Mouse (Mus musculus) liver, embryonic 15.5 days (tissue): ENCODE results near the gene Incenp. TPM values are rescaled to one million over a fixed set of nuclear protein-coding genes. Genes with fewer than 3 reads are reported as not detected.

Experiments used
- microRNA-seq: library from miRNA; unstranded; fragments of <30 nt; microRNA quantifications from one replicate; pipeline ENCODE4, GENCODE M21; 2016
- polyA plus RNA-seq: library from polyadenylated mRNA; unstranded; fragments of >200 nt; fragmentation: Nextera tagmentation; extraction: Ambion mirVana; gene quantifications from 2 replicates; pipeline ENCODE4 v1.2.1, GENCODE M21; 2015

Gene Incenp
- polyA plus RNA-seq, 1 experiment from 2014 or later = 95.5 TPM

Small RNA genes within 50 kb of the gene (microRNA-seq; reads per million reads assigned to microRNA genes)
- gene Gm22369 (not detected), gene Gm24484 (not detected)

Other genes starting within 250 kb of the Incenp start
- not detected in 2 replicates for gene Scgb2a2, start 52.0 kb downstream of the Incenp start, polyA plus RNA-seq
- gene Fth1, start 81.0 kb upstream of the Incenp start, polyA plus RNA-seq = 3,441 and 3,837 TPM in 2 replicates
- gene Best1, start 102.1 kb upstream of the Incenp start, polyA plus RNA-seq = 0.09 and 0.12 TPM in 2 replicates
- 245 and 277 TPM in 2 replicates for gene Rab3il1, start 102.1 kb upstream of the Incenp start, polyA plus RNA-seq
- gene Fads3, start 142.0 kb upstream of the Incenp start, polyA plus RNA-seq = 7.6 and 8.9 TPM in 2 replicates
- 89.7 and 102 TPM in 2 replicates for gene Fads2, start 202.2 kb upstream of the Incenp start, polyA plus RNA-seq